Mouse (Mus musculus): Measurements from ENCODE around the gene Tmem176b. TPM values are rescaled to one million over a fixed set of nuclear protein-coding genes. Genes with fewer than 3 reads are reported as not detected.
"Not testable (repeated sequence)": the region's sequence is repeated elsewhere in the genome, so short reads cannot be mapped to it uniquely, and the experiment has no call there.

The Tmem176b gene
- 36.7 and 47.1 TPM in 2 replicates for total RNA-seq (2014; rRNA removed)
- polyA plus RNA-seq (2015; fragmentation: Nextera tagmentation; extraction: Ambion mirVana) = 75.3 and 103 TPM in 2 replicates

DNA sequence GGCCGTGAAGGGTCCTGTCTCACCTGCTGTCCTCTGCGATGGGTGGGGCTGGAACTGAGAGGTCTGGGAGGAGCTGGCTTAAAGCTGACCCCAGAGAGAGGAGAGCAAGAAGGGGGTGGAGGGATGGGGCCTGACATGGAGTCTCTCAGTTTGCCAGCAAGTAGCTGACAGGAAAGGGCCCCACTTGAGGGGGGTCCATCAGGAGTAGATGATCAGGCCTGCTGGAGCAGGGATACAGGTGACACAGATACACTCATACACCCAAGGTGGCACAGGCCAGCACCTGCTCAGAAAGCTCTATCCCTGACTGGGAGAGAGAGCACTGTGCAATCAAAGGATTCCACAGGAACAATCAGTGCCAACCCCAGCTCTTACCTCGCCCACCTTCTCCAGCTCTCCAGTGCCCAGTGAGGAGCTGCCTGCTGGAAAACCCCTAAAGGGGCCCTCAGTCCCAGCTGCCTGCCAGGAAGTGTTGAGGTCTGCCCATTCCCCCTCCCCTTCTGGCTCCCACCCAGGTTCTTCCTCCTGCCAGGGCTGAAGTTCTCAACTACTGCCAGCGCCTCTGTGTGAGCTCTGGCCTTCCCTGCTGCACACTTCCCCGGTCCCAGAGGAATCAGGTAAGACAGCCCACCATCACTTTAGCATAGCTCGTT is at the start of gene Tmem176b:
TSS of gene Tmem176b (minus strand) at position 524 of the 653 bp plus-strand sequence.
- WGBS = 5% methylated on average over 6 of the region's 6 CpGs
- TF ChIP-seq CTCF (IDR thresholded peaks at IDR 0.05; ENCODE audit: low read depth) = no peak
- H3K27ac ChIP-seq (ENCODE audit: low read depth, low read length) = peak within 1 kb of the TSS; percentile 73
- DNase-seq (peak; percentile 90), ATAC-seq (peak; percentile 92)
- H3K9me3 ChIP-seq (ENCODE audit: low read length) = no peaks in the 10 kb centered on the region
- peak within 1 kb of the TSS; percentile 32 for H3K4me3 ChIP-seq (ENCODE audit: low read depth, low read length)
- H3K36me3 ChIP-seq (ENCODE audit: insufficient read depth) = no peaks in the 10 kb centered on the region
- H3K27me3 ChIP-seq (ENCODE audit: insufficient read depth, low read length) = no peaks in the 10 kb centered on the region
- peaks cover 19% of the 10 kb centered on the region; the same call in 1 of the 2 replicates for H3K4me1 ChIP-seq (ENCODE audit: insufficient read depth)
- peak within 1 kb of the TSS; percentile 46 for H3K9ac ChIP-seq
- peak within 1 kb of the TSS; percentile 48 for H3K4me2 ChIP-seq (ENCODE audit: low read depth)

- Histone ChIP-seq H3K36me3 (ENCODE audit: insufficient read depth) (no peaks in the 10 kb centered on the region), H3K4me2 (ENCODE audit: low read depth) (no peak overlapping the region), H3K27me3 (ENCODE audit: insufficient read depth, low read length) (no peaks in the 10 kb centered on the region), H3K27ac (ENCODE audit: low read depth, low read length) (no peak overlapping the region), H3K9me3 (ENCODE audit: low read length) (no peaks in the 10 kb centered on the region), H3K4me3 (ENCODE audit: low read depth, low read length) (no peak overlapping the region), H3K9ac (no peak overlapping the region), H3K4me1 (ENCODE audit: insufficient read depth) (no peaks in the 10 kb centered on the region)
- ATAC-seq (no peak), DNase-seq (no peak)
- 35% methylated on average over 5 of the region's 5 CpGs for WGBS
- no peak for TF ChIP-seq CTCF (IDR thresholded peaks at IDR 0.05; ENCODE audit: low read depth)
These were observed 35.3 kb upstream of the Tmem176b start for GRCm38 (mm10) chr6:48876510-48877135.

GRCm38 (mm10) chr6:48875515-48875914 is 34.2 kb upstream of the Tmem176b start:
- 79% methylated on average over 6 of the region's 6 CpGs for WGBS
- ATAC-seq = no peak
- Histone ChIP-seq H3K4me2 (ENCODE audit: low read depth) (no peak overlapping the region), H3K27me3 (ENCODE audit: insufficient read depth, low read length) (no peaks in the 10 kb centered on the region), H3K36me3 (ENCODE audit: insufficient read depth) (no peaks in the 10 kb centered on the region), H3K9me3 (ENCODE audit: low read length) (no peaks in the 10 kb centered on the region), H3K27ac (ENCODE audit: low read depth, low read length) (no peak overlapping the region), H3K9ac (no peak overlapping the region), H3K4me3 (ENCODE audit: low read depth, low read length) (no peak overlapping the region), H3K4me1 (ENCODE audit: insufficient read depth) (no peaks in the 10 kb centered on the region)
- no peak for DNase-seq
- no peak for TF ChIP-seq CTCF (IDR thresholded peaks at IDR 0.05; ENCODE audit: low read depth)

- Histone ChIP-seq H3K36me3 (ENCODE audit: insufficient read depth) (no peaks in the 10 kb centered on the region), H3K9ac (no peak overlapping the region), H3K27ac (ENCODE audit: low read depth, low read length) (no peak overlapping the region), H3K9me3 (ENCODE audit: low read length) (no peaks in the 10 kb centered on the region), H3K4me1 (ENCODE audit: insufficient read depth) (no peaks in the 10 kb centered on the region), H3K27me3 (ENCODE audit: insufficient read depth, low read length) (no peaks in the 10 kb centered on the region), H3K4me2 (ENCODE audit: low read depth) (no peak overlapping the region), H3K4me3 (ENCODE audit: low read depth, low read length) (no peak overlapping the region)
- WGBS = 84% methylated on average over 4 of the region's 4 CpGs
- DNase-seq (no peak), ATAC-seq (no peak)
- TF ChIP-seq CTCF (IDR thresholded peaks at IDR 0.05; ENCODE audit: low read depth) = no peak
These were observed 33.3 kb upstream of the Tmem176b start for GRCm38 (mm10) chr6:48874576-48874975.

- Histone ChIP-seq H3K4me3 (ENCODE audit: low read depth, low read length) (no peak within 1 kb of the TSS), H3K36me3 (ENCODE audit: insufficient read depth) (no peaks in the 10 kb centered on the region), H3K4me1 (ENCODE audit: insufficient read depth) (no peaks in the 10 kb centered on the region), H3K9me3 (ENCODE audit: low read length) (no peaks in the 10 kb centered on the region), H3K4me2 (ENCODE audit: low read depth) (no peak within 1 kb of the TSS), H3K27ac (ENCODE audit: low read depth, low read length) (no peak within 1 kb of the TSS), H3K27me3 (ENCODE audit: insufficient read depth, low read length) (no peaks in the 10 kb centered on the region), H3K9ac (no peak within 1 kb of the TSS)
- 92% methylated on average over 5 of the region's 5 CpGs for WGBS
- DNase-seq (no peak), ATAC-seq (no peak)
- no peak for TF ChIP-seq CTCF (IDR thresholded peaks at IDR 0.05; ENCODE audit: low read depth)
These were observed 31.3 kb upstream of the Tmem176b start, which contains the start of gene Aoc1 for GRCm38 (mm10) chr6:48872596-48872995. Aoc1 (plus strand) TSS chr6:48872896.

DNA sequence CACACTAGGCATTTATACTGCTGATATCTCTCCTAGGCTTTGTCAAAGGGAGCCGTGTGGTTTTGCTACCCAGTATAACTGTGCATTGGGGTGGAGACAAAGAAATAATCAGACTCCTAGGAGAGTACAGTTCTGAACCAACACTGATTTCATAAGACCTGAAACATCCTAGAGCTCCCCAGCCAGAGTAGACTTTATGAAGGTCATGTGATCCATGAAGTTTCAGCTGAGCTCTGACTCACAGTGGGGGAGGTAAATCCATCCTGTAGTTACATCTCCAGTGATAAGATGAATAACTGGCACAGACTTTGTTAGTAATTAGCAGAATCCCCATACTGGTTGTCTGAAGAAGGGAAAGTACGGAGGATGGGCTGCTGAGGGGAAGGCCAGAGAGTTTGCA is 28.5 kb upstream of the Tmem176b start:
- H3K27me3 ChIP-seq (ENCODE audit: insufficient read depth, low read length) = no peaks in the 10 kb centered on the region
- TF ChIP-seq CTCF (IDR thresholded peaks at IDR 0.05; ENCODE audit: low read depth) = no peak
- no peak overlapping the region for H3K4me2 ChIP-seq (ENCODE audit: low read depth)
- ATAC-seq (no peak; the same call in 1 of the 2 replicates), DNase-seq (no peak)
- WGBS = 80% methylated on average over 2 of the region's 2 CpGs
- no peak overlapping the region for H3K4me3 ChIP-seq (ENCODE audit: low read depth, low read length)
- H3K36me3 ChIP-seq (ENCODE audit: insufficient read depth) = no peaks in the 10 kb centered on the region
- H3K9me3 ChIP-seq (ENCODE audit: low read length) = no peaks in the 10 kb centered on the region
- no peak overlapping the region for H3K27ac ChIP-seq (ENCODE audit: low read depth, low read length)
- H3K9ac ChIP-seq = no peak overlapping the region
- no peaks in the 10 kb centered on the region for H3K4me1 ChIP-seq (ENCODE audit: insufficient read depth)

DNA sequence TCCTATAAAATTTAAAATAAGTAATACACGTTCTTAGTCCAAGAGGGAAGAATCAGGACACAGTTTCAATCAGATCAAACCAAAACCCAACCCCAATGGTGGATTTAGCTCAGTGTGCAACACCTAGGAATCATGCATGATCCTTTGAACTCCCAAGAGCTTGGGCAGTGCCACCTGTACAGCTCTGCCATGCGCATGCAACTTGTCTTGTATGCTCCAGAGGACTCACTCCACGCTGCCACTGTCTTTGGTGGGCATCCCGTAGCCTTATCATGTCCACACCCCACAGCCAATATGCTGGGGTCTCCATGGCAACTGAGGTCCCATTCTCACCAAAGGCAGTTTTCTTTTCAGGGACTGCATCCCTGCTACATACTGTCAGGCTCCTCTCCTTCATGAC is 25.9 kb upstream of the Tmem176b start:
- Histone ChIP-seq H3K27me3 (ENCODE audit: insufficient read depth, low read length) (no peaks in the 10 kb centered on the region; the same call in 1 of the 2 replicates), H3K4me1 (ENCODE audit: insufficient read depth) (no peaks in the 10 kb centered on the region), H3K4me2 (ENCODE audit: low read depth) (no peak overlapping the region), H3K9me3 (ENCODE audit: low read length) (no peaks in the 10 kb centered on the region), H3K9ac (no peak overlapping the region), H3K36me3 (ENCODE audit: insufficient read depth) (no peaks in the 10 kb centered on the region), H3K27ac (ENCODE audit: low read depth, low read length) (no peak overlapping the region), H3K4me3 (ENCODE audit: low read depth, low read length) (no peak overlapping the region)
- DNase-seq (no peak), ATAC-seq (peak; percentile 14; the same call in 1 of the 2 replicates)
- TF ChIP-seq CTCF (IDR thresholded peaks at IDR 0.05; ENCODE audit: low read depth) = no peak
- whole genome bisulfite sequencing = 41% methylated on average over 4 of the region's 4 CpGs

- H3K9ac ChIP-seq; H3K9me3 ChIP-seq (ENCODE audit: low read length); H3K36me3 ChIP-seq (ENCODE audit: insufficient read depth); H3K4me2 ChIP-seq (ENCODE audit: low read depth); H3K27me3 ChIP-seq (ENCODE audit: insufficient read depth, low read length); H3K4me1 ChIP-seq (ENCODE audit: insufficient read depth); ATAC-seq; H3K27ac ChIP-seq (ENCODE audit: low read depth, low read length); H3K4me3 ChIP-seq (ENCODE audit: low read depth, low read length): not testable (repeated sequence)
- peak; percentile 6 for DNase-seq
- 12% methylated on average over 1 of the region's 1 CpGs for WGBS
These were observed 25.2 kb upstream of the Tmem176b start for GRCm38 (mm10) chr6:48866355-48866950.
